Mouse (Mus musculus): Measurements from ENCODE around the gene Trappc12.
"Not testable (repeated sequence)": the region's sequence is repeated elsewhere in the genome, so short reads cannot be mapped to it uniquely, and the experiment has no call there.

Gene Trappc12

GRCm38 (mm10) chr12:28733520-28734245 lies 16.6 kb downstream of the Trappc12 start:
- DNase-seq (ENCODE audit: low read depth, low spot score), result not testable (repeated sequence)

- no peak for DNase-seq (ENCODE audit: low read depth, low spot score)
Measured at GRCm38 (mm10) chr12:28732631-28733030, 17.6 kb downstream of the Trappc12 start.

- no peak for DNase-seq (ENCODE audit: low read depth, low spot score)
Measured at GRCm38 (mm10) chr12:28727061-28727460, 23.2 kb downstream of the Trappc12 start.

GRCm38 (mm10) chr12:28726204-28726603 lies 24.1 kb downstream of the Trappc12 start:
- DNase-seq (ENCODE audit: low read depth, low spot score), result no peak

- DNase-seq (ENCODE audit: low read depth, low spot score), result no peak
Measured at GRCm38 (mm10) chr12:28724366-28724765, 25.9 kb downstream of the Trappc12 start.

GRCm38 (mm10) chr12:28718106-28718505 lies 32.2 kb downstream of the Trappc12 start:
- DNase-seq (ENCODE audit: low read depth, low spot score), result no peak

- no peak for DNase-seq (ENCODE audit: low read depth, low spot score)
Measured at GRCm38 (mm10) chr12:28717066-28717465, 33.2 kb downstream of the Trappc12 start.

- no peak for DNase-seq (ENCODE audit: low read depth, low spot score)
Measured at GRCm38 (mm10) chr12:28714822-28715632, 35.2 kb downstream of the Trappc12 start.

GRCm38 (mm10) chr12:28710566-28711185 lies 39.6 kb downstream of the Trappc12 start:
- no peak for DNase-seq (ENCODE audit: low read depth, low spot score)

GRCm38 (mm10) chr12:28708154-28708553 lies 42.1 kb downstream of the Trappc12 start:
- DNase-seq (ENCODE audit: low read depth, low spot score), result no peak

GRCm38 (mm10) chr12:28705204-28705603 lies 45.1 kb downstream of the Trappc12 start:
- no peak for DNase-seq (ENCODE audit: low read depth, low spot score)

GRCm38 (mm10) chr12:28704381-28704780 lies 45.9 kb downstream of the Trappc12 start:
- DNase-seq (ENCODE audit: low read depth, low spot score), result no peak

- no peak for DNase-seq (ENCODE audit: low read depth, low spot score)
Measured at GRCm38 (mm10) chr12:28701302-28701701, 49.0 kb downstream of the Trappc12 start.

- DNase-seq (ENCODE audit: low read depth, low spot score), result peak; percentile 24
Measured at GRCm38 (mm10) chr12:28700561-28701025, 49.7 kb downstream of the Trappc12 start.

- DNase-seq (ENCODE audit: low read depth, low spot score), result no peak
Measured at GRCm38 (mm10) chr12:28700101-28700511, 50.2 kb downstream of the Trappc12 start.

- DNase-seq (ENCODE audit: low read depth, low spot score), result peak; percentile 72
Measured at GRCm38 (mm10) chr12:28699656-28700055, 50.6 kb downstream of the Trappc12 start.

- DNase-seq (ENCODE audit: low read depth, low spot score), result no peak
Measured at GRCm38 (mm10) chr12:28699086-28699485, 51.2 kb downstream of the Trappc12 start.

- peak; percentile 36 for DNase-seq (ENCODE audit: low read depth, low spot score)
Measured at GRCm38 (mm10) chr12:28697821-28698595, 52.3 kb downstream of the Trappc12 start.

GRCm38 (mm10) chr12:28694776-28695175 lies 55.5 kb downstream of the Trappc12 start:
- DNase-seq (ENCODE audit: low read depth, low spot score), result no peak

GRCm38 (mm10) chr12:28694231-28694630 lies 56.0 kb downstream of the Trappc12 start:
- no peak for DNase-seq (ENCODE audit: low read depth, low spot score)

GRCm38 (mm10) chr12:28693738-28694137 lies 56.5 kb downstream of the Trappc12 start:
- no peak for DNase-seq (ENCODE audit: low read depth, low spot score)

Data from brain, embryonic 18.5 days (tissue).